25 mouse cellular contexts compared by ENCODE assay signal in genomic region chr2:117958737-117959136, GRCm38 (mm10).
"Had no signal": no experiment of that assay in that cellular context is flagged by ENCODE, and none has a peak within 500 bp of the region (broad histone marks: within the 10 kb centered on the region; RNA-seq: fewer than 3 reads in every experiment).

No protein-coding gene starts in this region.

- H3K4me3 ChIP-seq: gastrocnemius, adult 2 months; heart, embryonic 10.5 days; heart, embryonic 12.5 days; hindbrain, embryonic 10.5 days; hindbrain, embryonic 12.5 days; hindbrain, embryonic 15.5 days; kidney, embryonic 15.5 days; layer of hippocampus, adult 2 months; left cerebral cortex, adult 2 months; limb, embryonic 13.5 days; liver, embryonic 12.5 days had no signal

- H3K27ac ChIP-seq: gastrocnemius, adult 2 months; heart, embryonic 10.5 days; hindbrain, embryonic 10.5 days; hindbrain, embryonic 12.5 days; hindbrain, embryonic 15.5 days; hindbrain, postnatal 0 days; kidney, embryonic 15.5 days; kidney, postnatal 0 days; layer of hippocampus, adult 2 months; left cerebral cortex, adult 2 months; limb, embryonic 13.5 days; liver, embryonic 12.5 days; liver, embryonic 14.5 days had no signal

- H3K4me1 ChIP-seq: hindbrain, embryonic 10.5 days; hindbrain, embryonic 12.5 days; hindbrain, embryonic 15.5 days; kidney, embryonic 15.5 days; liver, embryonic 12.5 days had no signal

- H3K9me3 ChIP-seq: heart, embryonic 10.5 days; heart, embryonic 12.5 days; hindbrain, embryonic 10.5 days; hindbrain, embryonic 12.5 days; hindbrain, embryonic 15.5 days; kidney, embryonic 15.5 days; limb, embryonic 13.5 days; liver, embryonic 12.5 days had no signal

- DNase-seq: gastrocnemius, adult 2 months; gastrocnemius, postnatal 10 days; gastrocnemius, postnatal 25 days; heart, adult 18-20 months; heart, postnatal 10 days; kidney, adult 11 months; kidney, adult 2 months; kidney, adult 9 months; kidney, postnatal 14 days; kidney, postnatal 4 days; liver had no signal

- H3K36me3 ChIP-seq: heart, embryonic 10.5 days; heart, embryonic 12.5 days; hindbrain, embryonic 10.5 days; hindbrain, embryonic 12.5 days; hindbrain, embryonic 15.5 days; kidney, embryonic 15.5 days; limb, embryonic 13.5 days; liver, embryonic 12.5 days had no signal

- H3K9ac ChIP-seq: heart, embryonic 12.5 days; hindbrain, embryonic 12.5 days; hindbrain, embryonic 15.5 days; kidney, embryonic 15.5 days; limb, embryonic 13.5 days; liver, embryonic 12.5 days; liver, embryonic 14.5 days had no signal

- ATAC-seq: hindbrain, postnatal 0 days; intestine, embryonic 16.5 days; liver, embryonic 12.5 days had no signal

- H3K4me2 ChIP-seq: heart, embryonic 12.5 days; hindbrain, embryonic 12.5 days; hindbrain, embryonic 15.5 days; kidney, embryonic 15.5 days; limb, embryonic 13.5 days; liver, embryonic 12.5 days had no signal

- H3K27me3 ChIP-seq: heart, embryonic 12.5 days; hindbrain, embryonic 12.5 days; hindbrain, embryonic 15.5 days; kidney, embryonic 15.5 days; limb, embryonic 13.5 days; liver, embryonic 12.5 days had no signal
